Mouse (Mus musculus) ES-E14 (cell line): ENCODE measurements at regions not wholly inside any gene's neighbourhood (a gene's known extent, or its start where the extent isn't known, plus 50 kb on each side); places are given as distances from the start of the nearest gene placed in this dataset.

Experiments
- DNase-seq: peaks from one replicate; pipeline ENCODE4 v3.0.0-alpha.2; 2013; ENCODE audit warnings: low read depth, low spot score
- H3K27ac ChIP-seq: 2 replicates; pipeline ENCODE4 v1.5.1; 2012; ENCODE audit warnings: low read depth, mild to moderate bottlenecking, low read length, moderate library complexity, mixed read lengths; ENCODE audit not compliant: poor library complexity, insufficient read depth, severe bottlenecking
- H3K36me3 ChIP-seq: 2 replicates; pipeline ENCODE4 v1.6.1; 2012; ENCODE audit warnings: mild to moderate bottlenecking, low read length, moderate library complexity, mixed read lengths; ENCODE audit not compliant: control insufficient read depth, poor library complexity, insufficient read depth, severe bottlenecking
- H3K4me1 ChIP-seq, 2 experiments: fragments of 150-350 bp in 1 of 2; sonication (generic) in 1 of 2; 2 replicates each; pipeline ENCODE4 v1.6.1; 2012; ENCODE audit warnings: low read length in 2 of 2, mild to moderate bottlenecking in 1 of 2, mixed read lengths in 1 of 2; ENCODE audit not compliant: control insufficient read depth in 2 of 2, insufficient read depth in 2 of 2, poor library complexity in 1 of 2
- H3K4me3 ChIP-seq, 2 experiments: fragments of 150-350 bp in 1 of 2; sonication (generic) in 1 of 2; 2 replicates each; pipeline ENCODE4 v1.5.1; 2012; ENCODE audit warnings: low read length in 2 of 2, low read depth in 1 of 2, mild to moderate bottlenecking in 1 of 2, mixed read lengths in 1 of 2; ENCODE audit not compliant: insufficient read depth in 1 of 2, poor library complexity in 1 of 2, severe bottlenecking in 1 of 2
- H3K9ac ChIP-seq: 2 replicates; pipeline ENCODE4 v1.6.1; 2012; ENCODE audit warnings: low read depth, mild to moderate bottlenecking, low read length, mixed read lengths; ENCODE audit not compliant: poor library complexity, insufficient read depth, severe bottlenecking
- H3K9me3 ChIP-seq: fragments of 150-350 bp; sonication (generic); 2 replicates; pipeline ENCODE4 v1.6.1; 2012; ENCODE audit warnings: low read depth, mild to moderate bottlenecking, low read length; ENCODE audit not compliant: control insufficient read depth, insufficient read depth
- CHD2 ChIP-seq: IDR thresholded peaks from 2 replicates; pipeline ENCODE4 v1.6.1; 2014; ENCODE audit warnings: mild to moderate bottlenecking, low read depth, low read length, inconsistent platforms
- HCFC1 ChIP-seq: IDR thresholded peaks from 2 replicates; pipeline ENCODE4 v1.6.1; 2012; ENCODE audit warnings: low read length, inconsistent platforms, borderline replicate concordance; ENCODE audit not compliant: insufficient read depth
- MAFK ChIP-seq: IDR thresholded peaks from 2 replicates; pipeline ENCODE4 v1.6.1; 2014; ENCODE audit warnings: mild to moderate bottlenecking, low read depth, low read length, inconsistent platforms; ENCODE audit not compliant: insufficient read depth
- ZC3H11A ChIP-seq: IDR thresholded peaks from 2 replicates; pipeline ENCODE4 v1.6.1; 2012; ENCODE audit warnings: low read depth, mild to moderate bottlenecking, inconsistent platforms, low read length, borderline replicate concordance
- ZNF384 ChIP-seq: IDR thresholded peaks from 2 replicates; pipeline ENCODE4 v1.6.1; 2012; ENCODE audit warnings: low read depth, low read length, inconsistent platforms
- in situ Hi-C, 2 experiments: fragments of 600-800 bp; cut with MboI; formaldehyde crosslinking; loops; one replicate each; pipeline ENCODE4 v1.15.1; 2025; ENCODE audit warnings: low sequenced_read_pairs in 2 of 2, inconsistent platforms in 1 of 2; ENCODE audit not compliant: unreplicated experiment in 2 of 2

DNA sequence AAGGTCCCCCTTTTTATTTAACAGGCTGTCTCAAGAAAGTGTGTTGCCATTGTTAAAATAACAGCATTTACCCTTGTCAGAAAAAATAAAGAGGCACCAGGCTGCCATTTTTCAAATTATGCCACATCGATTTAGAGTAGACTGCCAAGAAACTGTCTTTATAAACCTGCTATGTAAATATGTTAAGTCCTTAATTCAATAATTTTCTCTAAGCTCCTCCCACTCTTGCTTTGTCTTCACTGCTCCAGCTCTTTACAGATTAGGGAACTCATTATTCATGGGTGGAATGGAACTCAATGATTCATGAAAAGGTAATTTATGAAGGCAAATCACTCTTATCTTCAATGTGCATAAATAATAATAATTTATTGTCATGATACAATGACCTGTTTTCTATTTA is 64.9 kb upstream of the Frmd4b start:
- no peaks in the 10 kb centered on the region for H3K9me3 ChIP-seq
- H3K36me3 ChIP-seq, result no peaks in the 10 kb centered on the region
- in situ Hi-C loops, result no loop called here
- TF ChIP-seq ZNF384 (no peak), HCFC1 (no peak), CHD2 (no peak), MAFK (no peak), ZC3H11A (no peak)
- H3K9ac ChIP-seq, result no peak overlapping the region
- no peaks in the 10 kb centered on the region for H3K4me1 ChIP-seq
- no peak overlapping the region for H3K27ac ChIP-seq
- H3K4me3 ChIP-seq, result no peak overlapping the region
- no peak for DNase-seq

DNA sequence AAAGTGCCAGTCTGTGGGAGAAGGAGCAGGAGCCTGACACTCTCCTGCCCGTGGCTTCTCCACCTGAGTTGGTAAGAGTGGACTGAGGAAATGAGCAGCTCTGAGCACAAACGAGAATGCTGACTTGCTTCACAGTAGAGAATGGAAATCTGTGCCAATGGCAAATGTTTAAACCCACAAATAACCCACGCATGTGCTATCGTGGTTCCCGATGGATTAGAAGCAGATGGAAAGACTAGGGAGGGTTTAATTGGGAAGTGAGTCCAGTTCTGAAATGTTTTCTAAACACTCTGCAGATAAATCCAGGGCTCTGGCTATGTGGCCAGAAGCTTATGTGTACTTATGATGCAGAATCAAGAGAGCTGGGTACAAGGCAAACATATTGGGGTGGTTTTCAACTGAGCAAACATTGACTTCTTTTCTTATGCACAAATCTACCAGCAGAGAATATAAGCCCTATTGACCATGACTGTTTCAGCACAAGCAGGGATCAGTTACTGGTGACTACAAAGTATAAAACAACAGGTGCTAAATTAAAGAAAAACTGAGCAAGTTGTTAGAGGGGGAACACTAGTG is 57.9 kb upstream of the Frmd4b start:
- Histone ChIP-seq H3K36me3 (no peaks in the 10 kb centered on the region), H3K27ac (no peak overlapping the region), H3K9ac (no peak overlapping the region), H3K4me1 (no peaks in the 10 kb centered on the region), H3K9me3 (no peaks in the 10 kb centered on the region), H3K4me3 (no peak overlapping the region)
- in situ Hi-C loops, result no loop called here
- no peak for DNase-seq
- TF ChIP-seq HCFC1 (no peak), ZNF384 (no peak), MAFK (no peak), CHD2 (no peak), ZC3H11A (no peak)

- in situ Hi-C loops, result no loop called here
- TF ChIP-seq ZC3H11A (no peak), CHD2 (no peak), HCFC1 (no peak), MAFK (no peak), ZNF384 (no peak)
- peak; percentile 40 for DNase-seq
- Histone ChIP-seq H3K9ac (no peak overlapping the region), H3K9me3 (no peaks in the 10 kb centered on the region), H3K36me3 (no peaks in the 10 kb centered on the region), H3K27ac (no peak overlapping the region), H3K4me1 (peaks cover 8 to 11% of the 10 kb centered on the region in 2 experiments; a peak in 3 of 4 replicates), H3K4me3 (no peak overlapping the region; a peak in 1 of 4 replicates)
Observed at GRCm38 (mm10) chr6:97666818-97667629, 49.7 kb upstream of the Frmd4b start.
